Mouse (Mus musculus) MEL (cell line): ENCODE data around the gene Nme7. TPM values are rescaled to one million over a fixed set of nuclear protein-coding genes. Genes with fewer than 3 reads are reported as not detected.

Source experiments
- DNase-seq: peaks from one replicate; pipeline ENCODE4 v3.0.0; 2011; ENCODE audit warnings: low read depth, low spot score
- H3K27ac ChIP-seq: 2 replicates; pipeline ENCODE4 v1.5.1; 2012; ENCODE audit warnings: low read depth, mild to moderate bottlenecking, control low read depth, low read length, moderate library complexity; ENCODE audit not compliant: control insufficient read depth
- H3K27me3 ChIP-seq, 2 experiments: fragments of 150-350 bp in 1 of 2; sonication (generic) in 1 of 2; 2 replicates each; pipeline ENCODE4 v1.6.1; 2012; ENCODE audit warnings: low read length in 2 of 2, mild to moderate bottlenecking in 2 of 2, improper control_type of control experiment in 1 of 2, moderate library complexity in 1 of 2; ENCODE audit not compliant: insufficient read depth in 2 of 2, control insufficient read depth in 1 of 2
- H3K36me3 ChIP-seq, 2 experiments: 2 replicates each; pipeline ENCODE4 v1.6.1; 2012 to 2014; ENCODE audit warnings: low read length in 2 of 2, improper control_type of control experiment in 1 of 2, inconsistent platforms in 1 of 2, mild to moderate bottlenecking in 1 of 2; ENCODE audit not compliant: insufficient read depth in 2 of 2, control insufficient read depth in 1 of 2
- H3K4me1 ChIP-seq, 2 experiments: fragments of 150-350 bp in 1 of 2; sonication (generic) in 1 of 2; 2 replicates each; pipeline ENCODE4 v1.6.1; 2012; ENCODE audit warnings: low read length in 2 of 2, improper control_type of control experiment in 1 of 2, mild to moderate bottlenecking in 1 of 2; ENCODE audit not compliant: insufficient read depth in 2 of 2, control insufficient read depth in 1 of 2
- H3K4me3 ChIP-seq, 2 experiments: fragments of 150-350 bp in 1 of 2; sonication (generic) in 1 of 2; 2 replicates each; pipeline ENCODE4 v1.5.1; 2012; ENCODE audit warnings: low read depth in 2 of 2, low read length in 2 of 2, mild to moderate bottlenecking in 2 of 2, moderate library complexity in 2 of 2, control low read depth in 1 of 2, improper control_type of control experiment in 1 of 2; ENCODE audit not compliant: control insufficient read depth in 1 of 2, insufficient read depth in 1 of 2
- H3K79me2 ChIP-seq: 2 replicates; pipeline ENCODE4 v1.6.1; 2012; ENCODE audit warnings: mild to moderate bottlenecking, low read length, moderate library complexity; ENCODE audit not compliant: control insufficient read depth, poor library complexity, insufficient read depth
- H3K9ac ChIP-seq: 2 replicates; pipeline ENCODE4 v1.6.1; 2012; ENCODE audit warnings: low read depth, mild to moderate bottlenecking, control low read depth, low read length, moderate library complexity; ENCODE audit not compliant: control insufficient read depth, poor library complexity, severe bottlenecking
- H3K9me3 ChIP-seq: fragments of 150-350 bp; sonication (generic); replicated peaks from 2 replicates; pipeline ENCODE4 v1.6.1; 2012; ENCODE audit warnings: mild to moderate bottlenecking, low read length, improper control_type of control experiment, moderate library complexity; ENCODE audit not compliant: insufficient read depth
- BHLHE40 ChIP-seq: IDR thresholded peaks from 2 replicates; pipeline ENCODE4 v1.6.1; 2012; ENCODE audit warnings: low read depth, mild to moderate bottlenecking, inconsistent platforms, low read length, improper control_type of control experiment, borderline replicate concordance
- CHD1 ChIP-seq: IDR thresholded peaks from 2 replicates; pipeline ENCODE4 v1.6.1; 2012; ENCODE audit warnings: low read depth, mild to moderate bottlenecking, inconsistent platforms, low read length, improper control_type of control experiment
- CHD2 ChIP-seq: IDR thresholded peaks from 2 replicates; pipeline ENCODE4 v1.6.1; 2011; ENCODE audit warnings: low read length, improper control_type of control experiment
- CTCF ChIP-seq, 3 experiments: IDR thresholded peaks in 2 of 3; conservative IDR thresholded peaks in 1 of 3; 2 replicates each; pipeline ENCODE4 v1.5.1; 2011 to 2012; ENCODE audit warnings: low read length in 3 of 3, low read depth in 2 of 3, mild to moderate bottlenecking in 2 of 3, improper control_type of control experiment in 1 of 3, inconsistent platforms in 1 of 3, mixed read lengths in 1 of 3, moderate library complexity in 1 of 3; ENCODE audit not compliant: control insufficient read depth in 1 of 3, insufficient read depth in 1 of 3, poor library complexity in 1 of 3, severe bottlenecking in 1 of 3
- EP300 ChIP-seq, 2 experiments: IDR thresholded peaks; 2 replicates each; pipeline ENCODE4 v1.6.1; 2011; ENCODE audit warnings: improper control_type of control experiment in 2 of 2, low read length in 2 of 2, low read depth in 1 of 2, mild to moderate bottlenecking in 1 of 2
- ETS1 ChIP-seq: IDR thresholded peaks from 2 replicates; pipeline ENCODE4 v1.6.1; 2012; ENCODE audit warnings: low read depth, mild to moderate bottlenecking, inconsistent platforms, low read length, improper control_type of control experiment, moderate library complexity
- GABPA ChIP-seq: IDR thresholded peaks from 2 replicates; pipeline ENCODE4 v1.6.1; 2012; ENCODE audit warnings: low read depth, mild to moderate bottlenecking, inconsistent platforms, low read length, improper control_type of control experiment, moderate library complexity
- KAT2A ChIP-seq: conservative IDR thresholded peaks from 2 replicates; pipeline ENCODE4 v1.6.1; 2012; ENCODE audit warnings: low read depth, low read length, improper control_type of control experiment, inconsistent platforms
- MAFK ChIP-seq: IDR thresholded peaks from 2 replicates; pipeline ENCODE4 v1.6.1; 2011; ENCODE audit warnings: low read depth, mild to moderate bottlenecking, low read length, improper control_type of control experiment, borderline replicate concordance
- MYC ChIP-seq: IDR thresholded peaks from 2 replicates; pipeline ENCODE4 v1.6.1; 2011; ENCODE audit warnings: low read depth, mild to moderate bottlenecking, low read length, improper control_type of control experiment, moderate library complexity
- NELFE ChIP-seq: IDR thresholded peaks from 2 replicates; pipeline ENCODE4 v1.6.1; 2011; ENCODE audit warnings: low read depth, low read length, improper control_type of control experiment
- NRF1 ChIP-seq: IDR thresholded peaks from 2 replicates; pipeline ENCODE4 v1.6.1; 2014; ENCODE audit warnings: low read depth, mild to moderate bottlenecking, inconsistent platforms, low read length, improper control_type of control experiment, moderate library complexity; ENCODE audit not compliant: poor library complexity, insufficient read depth, severe bottlenecking
- POLR2AphosphoS2 ChIP-seq: IDR thresholded peaks from 2 replicates; pipeline ENCODE4 v1.6.1; 2011; ENCODE audit warnings: low read length, improper control_type of control experiment
- RAD21 ChIP-seq: IDR thresholded peaks from 2 replicates; pipeline ENCODE4 v1.6.1; 2011; ENCODE audit warnings: mild to moderate bottlenecking, low read depth, low read length, improper control_type of control experiment
- SIN3A ChIP-seq: IDR thresholded peaks from 2 replicates; pipeline ENCODE4 v1.6.1; 2012; ENCODE audit warnings: low read length, improper control_type of control experiment, inconsistent platforms
- TCF12 ChIP-seq: IDR thresholded peaks from 2 replicates; pipeline ENCODE4 v1.6.1; 2014; ENCODE audit warnings: low read depth, mild to moderate bottlenecking, inconsistent platforms, low read length, improper control_type of control experiment, moderate library complexity
- UBTF ChIP-seq: IDR thresholded peaks from 2 replicates; pipeline ENCODE4 v1.6.1; 2012; ENCODE audit warnings: low read depth, mild to moderate bottlenecking, inconsistent platforms, low read length, improper control_type of control experiment, moderate library complexity, borderline replicate concordance; ENCODE audit not compliant: insufficient read depth
- ZNF384 ChIP-seq: IDR thresholded peaks from 2 replicates; pipeline ENCODE4 v1.6.1; 2012; ENCODE audit warnings: low read depth, mild to moderate bottlenecking, inconsistent platforms, low read length, improper control_type of control experiment
- polyA plus RNA-seq, 2 experiments: library from polyadenylated mRNA; stranded (reverse) in 1 of 2; unstranded in 1 of 2; fragments of >175 nt in 1 of 2; fragments of >200 nt in 1 of 2; gene quantifications; 2 replicates each; pipeline versions ENCODE4 v1.2.1 to v1.2.4; 2012; ENCODE audit warnings: low replicate concordance in 2 of 2, low read depth in 1 of 2; ENCODE audit not compliant: insufficient read length in 2 of 2, insufficient read depth in 1 of 2, missing spikeins in 1 of 2
- total RNA-seq: library from RNA; depleted of rRNA; stranded (reverse); fragments of 300-350 nt; gene quantifications from 2 replicates; pipeline ENCODE4 v1.2.3, GENCODE M21; 2012

The Nme7 gene
- total and polyA plus RNA-seq, 3 experiments = 23.2 to 27.6 TPM; not detected in 1

GRCm38 (mm10) chr1:164324221-164324620 lies 20.3 kb downstream of the Nme7 start:
- H3K79me2 ChIP-seq = no peaks in the 10 kb centered on the region
- H3K27me3 ChIP-seq = no peaks in the 10 kb centered on the region
- no peak overlapping the region for H3K9ac ChIP-seq
- H3K9me3 ChIP-seq = no peaks in the 10 kb centered on the region
- no peak for DNase-seq
- H3K4me1 ChIP-seq = peaks cover 0 to 6% of the 10 kb centered on the region in 2 experiments; a peak in 3 of 4 replicates
- no peak overlapping the region for H3K4me3 ChIP-seq
- TF ChIP-seq UBTF (no peak), KAT2A (no peak), NELFE (no peak), CHD2 (no peak), ZNF384 (no peak)
- no peak overlapping the region for H3K27ac ChIP-seq
- H3K36me3 ChIP-seq = peaks cover 0 to 5% of the 10 kb centered on the region in 2 experiments; a peak in 2 of 4 replicates

DNA sequence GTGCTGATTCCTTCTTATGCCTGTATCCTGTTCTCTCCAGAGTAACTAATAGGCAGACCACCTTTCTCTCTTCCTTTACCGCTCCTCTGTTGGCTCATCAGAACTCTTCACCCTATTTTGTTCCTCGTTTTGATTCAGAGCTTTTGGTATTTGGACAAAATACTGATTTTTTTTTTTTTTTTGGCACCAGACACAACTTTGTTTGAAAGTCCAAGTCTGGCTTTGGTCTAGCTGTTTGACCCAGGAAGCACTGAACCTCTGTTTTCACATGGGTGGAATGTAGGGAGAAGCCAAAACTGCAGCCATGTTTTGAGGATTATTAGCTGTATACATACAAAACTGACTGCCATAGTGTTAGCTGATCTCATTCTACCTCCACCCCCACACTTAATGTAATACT lies 21.0 kb downstream of the Nme7 start:
- H3K9ac ChIP-seq = no peak overlapping the region
- no peak overlapping the region for H3K27ac ChIP-seq
- H3K4me1 ChIP-seq = peaks cover 0 to 2% of the 10 kb centered on the region in 2 experiments; a peak in 3 of 4 replicates
- DNase-seq = no peak
- no peaks in the 10 kb centered on the region for H3K27me3 ChIP-seq
- no peak for TF ChIP-seq CHD1
- no peak for TF ChIP-seq CTCF (IDR thresholded peaks at IDR 0.05 in 2 of 3, conservative IDR thresholded peaks at IDR 0.05 in 1 of 3; ENCODE audit: control insufficient read depth in 1 of 3, insufficient read depth in 1 of 3, low read depth in 2 of 3, low read length in 3 of 3, poor library complexity in 1 of 3, severe bottlenecking in 1 of 3)
- no peak for TF ChIP-seq BHLHE40
- TF ChIP-seq SIN3A = no peak
- no peak for TF ChIP-seq TCF12
- no peak for TF ChIP-seq GABPA
- TF ChIP-seq NRF1 = no peak
- no peak for TF ChIP-seq POLR2AphosphoS2
- TF ChIP-seq RAD21 = no peak
- H3K4me3 ChIP-seq = no peak overlapping the region
- peaks cover 0 to 2% of the 10 kb centered on the region in 2 experiments; a peak in 1 of 4 replicates for H3K36me3 ChIP-seq
- no peaks in the 10 kb centered on the region for H3K79me2 ChIP-seq
- no peaks in the 10 kb centered on the region for H3K9me3 ChIP-seq

- H3K79me2 ChIP-seq = no peaks in the 10 kb centered on the region
- H3K9me3 ChIP-seq = no peaks in the 10 kb centered on the region
- no peak overlapping the region for H3K9ac ChIP-seq
- H3K27ac ChIP-seq = no peak overlapping the region
- H3K36me3 ChIP-seq = no peaks in the 10 kb centered on the region
- no peaks in the 10 kb centered on the region for H3K27me3 ChIP-seq
- no peak for TF ChIP-seq CHD1
- no peak for TF ChIP-seq MAFK
- no peak for TF ChIP-seq MYC
- TF ChIP-seq ZNF384 = no peak
- no peak for TF ChIP-seq EP300 (IDR thresholded peaks at IDR 0.05; ENCODE audit: low read depth in 1 of 2, low read length in 2 of 2)
- no peak for TF ChIP-seq ETS1
- no peak for TF ChIP-seq CTCF (IDR thresholded peaks at IDR 0.05 in 2 of 3, conservative IDR thresholded peaks at IDR 0.05 in 1 of 3; ENCODE audit: control insufficient read depth in 1 of 3, insufficient read depth in 1 of 3, low read depth in 2 of 3, low read length in 3 of 3, poor library complexity in 1 of 3, severe bottlenecking in 1 of 3)
- H3K4me3 ChIP-seq = no peak overlapping the region
- no peak for DNase-seq
- H3K4me1 ChIP-seq = no peaks in the 10 kb centered on the region
Observed at GRCm38 (mm10) chr1:164326600-164327155, 22.8 kb downstream of the Nme7 start.
